Mouse (Mus musculus) cerebellum, adult 11-12 months (tissue): ENCODE data around the gene Epc2.

Experiments
- DNase-seq: peaks from one replicate; pipeline ENCODE4 v3.0.0; 2022

Epc2 gene

DNA sequence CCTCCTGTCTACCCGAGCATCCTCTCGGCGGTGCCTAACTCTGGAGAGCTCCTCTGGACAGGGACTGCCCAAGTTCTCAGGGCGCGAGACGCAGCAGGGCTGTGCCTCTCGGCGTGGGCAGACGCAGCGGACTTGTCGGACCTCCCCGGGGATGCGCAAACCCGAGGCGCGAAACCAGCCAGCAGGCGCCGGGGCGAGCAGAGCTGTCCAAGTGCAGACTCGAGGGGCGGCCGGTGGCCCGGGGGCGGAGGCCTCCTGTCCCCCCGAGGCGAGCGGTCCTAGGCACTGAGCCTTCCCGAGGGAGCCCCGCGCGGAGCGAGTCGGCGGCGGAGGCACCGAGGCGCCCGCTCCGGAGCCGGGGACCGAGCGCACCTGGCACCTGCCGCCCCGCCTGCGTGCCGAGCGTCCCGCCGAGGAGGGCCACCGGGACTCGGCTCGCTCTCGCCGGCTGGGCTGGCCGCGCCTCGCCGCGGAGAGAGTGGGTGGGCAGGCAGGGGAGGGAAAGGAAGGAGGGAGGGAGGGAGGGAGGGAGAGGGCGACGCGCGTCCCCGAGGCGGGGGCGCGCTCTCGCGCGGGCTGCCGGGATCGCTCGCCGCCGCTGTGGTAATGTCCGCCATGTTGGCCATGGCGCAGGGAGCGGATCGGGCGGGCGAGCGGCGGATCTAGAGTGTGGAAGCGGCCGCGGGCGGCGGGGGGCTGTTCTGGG is at the start of gene Epc2:
Gene Epc2 (plus strand): TSS at position 556 of the 706 bp plus-strand sequence.
- peak; percentile 85 for DNase-seq

DNA sequence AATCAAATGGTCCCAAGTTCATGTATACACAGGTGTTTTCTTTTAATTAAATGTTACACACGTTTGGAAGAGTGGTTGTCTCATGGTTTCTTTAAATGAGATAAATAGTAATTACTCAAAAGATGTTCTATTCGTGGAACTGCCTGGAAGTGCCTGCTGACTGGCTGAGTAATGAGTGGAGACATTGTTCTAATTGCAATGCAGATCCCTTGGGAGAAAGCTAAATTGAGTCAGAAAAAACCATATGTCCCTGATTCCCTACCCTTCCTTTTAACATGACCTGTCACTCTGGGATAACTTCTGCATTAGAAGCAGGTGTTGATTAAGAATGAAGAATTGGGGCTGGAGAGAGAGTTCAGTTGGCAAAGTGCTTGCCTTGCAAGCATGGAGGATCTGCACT is 45.3 kb upstream of the Epc2 start:
- no peak for DNase-seq

GRCm38 (mm10) chr2:49411685-49412084 is 39.6 kb upstream of the Epc2 start:
- DNase-seq, result no peak

DNA sequence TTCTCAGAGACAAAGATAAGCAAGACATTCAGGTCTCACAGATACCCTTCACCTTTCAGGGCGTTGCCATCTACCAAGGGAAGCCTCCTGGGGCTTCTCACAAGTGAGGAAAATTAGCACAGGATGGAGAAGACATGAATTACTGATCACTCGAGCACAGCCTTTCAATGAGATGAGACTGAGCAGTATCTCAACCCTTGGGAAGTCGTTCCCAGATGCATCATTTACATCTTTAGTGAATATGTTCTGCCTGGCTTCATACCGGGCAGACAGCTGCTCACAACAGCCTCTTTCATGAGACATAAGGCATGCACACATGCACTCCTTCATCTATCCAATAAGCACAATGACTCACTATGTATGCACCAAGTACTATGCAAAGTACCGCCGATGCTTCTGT is 38.7 kb upstream of the Epc2 start:
- no peak for DNase-seq

DNA sequence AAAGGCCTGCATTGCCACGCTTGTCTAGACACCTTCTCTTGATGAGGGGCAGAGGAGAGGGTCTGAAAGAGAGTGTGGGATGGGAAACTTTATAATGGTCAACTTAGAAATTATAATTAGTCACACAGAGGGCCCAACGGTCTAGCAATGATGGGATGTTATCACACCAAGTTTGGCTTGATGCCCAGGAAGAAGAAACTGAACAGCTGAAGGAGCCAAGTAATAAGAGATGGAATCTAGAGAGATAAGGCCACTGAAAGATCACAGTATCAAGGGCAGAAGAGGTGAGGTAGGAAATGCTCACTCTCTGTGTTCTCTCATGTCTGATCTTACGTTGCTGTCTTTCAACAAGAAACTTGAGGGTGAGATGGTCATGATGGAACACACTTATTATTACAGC is 35.4 kb upstream of the Epc2 start:
- DNase-seq, result no peak

DNA sequence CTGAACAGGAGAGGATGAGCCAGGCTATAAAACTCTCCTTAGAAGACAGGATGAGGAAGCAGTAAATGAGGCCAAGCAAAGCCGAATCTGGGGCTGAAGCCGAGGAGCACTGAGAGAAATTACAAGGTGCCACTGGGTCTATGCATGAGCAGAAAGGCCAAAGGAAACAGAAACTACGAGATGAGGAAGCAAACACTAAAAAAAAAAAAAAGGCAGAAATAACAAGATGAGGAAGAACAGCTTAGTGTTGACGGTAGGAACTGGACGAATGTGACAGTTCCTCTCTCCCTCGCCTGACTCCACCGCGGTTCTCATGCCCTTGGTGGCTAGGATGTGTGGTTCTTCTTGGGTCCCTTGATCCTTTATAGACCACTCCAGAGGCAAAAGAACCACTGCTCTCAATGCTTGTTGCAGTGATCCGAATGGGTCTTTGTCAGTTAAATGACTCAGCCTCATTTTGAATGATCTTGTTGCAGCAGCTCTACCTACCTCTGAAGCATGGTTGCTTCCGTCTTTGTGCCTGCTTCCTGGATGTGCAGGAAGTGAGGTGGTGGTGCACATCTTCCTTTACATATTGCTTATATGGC is 34.2 kb upstream of the Epc2 start:
- no peak for DNase-seq

DNA sequence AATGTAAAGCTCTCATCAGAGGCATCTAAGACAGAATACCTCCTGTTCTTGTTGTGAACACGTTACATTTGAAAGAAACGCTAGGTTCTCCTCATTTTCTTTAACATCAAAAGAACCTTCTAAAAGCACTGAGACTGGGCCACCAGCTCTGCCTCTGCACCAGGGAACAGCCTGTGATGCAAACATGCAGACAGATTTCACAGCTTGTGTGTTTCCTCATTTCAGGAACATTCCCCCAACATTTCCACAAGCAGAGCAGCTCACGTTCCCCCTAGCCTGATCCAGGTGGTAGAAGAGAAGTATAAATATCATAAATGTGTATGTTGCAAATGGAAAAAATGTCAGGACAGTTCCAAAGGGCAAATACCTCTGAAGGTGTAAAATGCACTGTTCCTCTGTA is 30.9 kb upstream of the Epc2 start:
- no peak for DNase-seq

DNA sequence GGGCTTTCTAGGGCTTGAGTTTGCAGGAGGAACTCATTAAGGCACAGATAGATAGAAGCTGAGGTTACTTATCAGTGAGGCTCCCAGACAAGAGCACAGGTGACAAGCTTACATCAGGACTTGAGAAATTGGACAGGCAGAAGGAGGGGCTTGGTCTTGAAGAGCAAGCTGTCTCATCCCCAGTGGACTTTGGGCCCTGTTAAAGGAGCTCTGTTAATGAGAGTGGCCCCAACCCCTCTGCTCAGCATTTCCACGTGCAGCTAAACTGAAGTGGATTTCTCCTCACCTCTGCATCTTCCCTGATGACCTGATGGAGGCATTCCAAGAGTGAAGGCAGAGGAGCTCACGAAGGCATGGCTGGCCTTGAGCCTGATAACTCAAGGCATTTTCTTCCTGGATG is 27.4 kb upstream of the Epc2 start:
- DNase-seq, result no peak

GRCm38 (mm10) chr2:49424788-49425187 is 26.5 kb upstream of the Epc2 start:
- no peak for DNase-seq

- DNase-seq, result no peak
Measured at GRCm38 (mm10) chr2:49426175-49426574, 25.1 kb upstream of the Epc2 start.

DNA sequence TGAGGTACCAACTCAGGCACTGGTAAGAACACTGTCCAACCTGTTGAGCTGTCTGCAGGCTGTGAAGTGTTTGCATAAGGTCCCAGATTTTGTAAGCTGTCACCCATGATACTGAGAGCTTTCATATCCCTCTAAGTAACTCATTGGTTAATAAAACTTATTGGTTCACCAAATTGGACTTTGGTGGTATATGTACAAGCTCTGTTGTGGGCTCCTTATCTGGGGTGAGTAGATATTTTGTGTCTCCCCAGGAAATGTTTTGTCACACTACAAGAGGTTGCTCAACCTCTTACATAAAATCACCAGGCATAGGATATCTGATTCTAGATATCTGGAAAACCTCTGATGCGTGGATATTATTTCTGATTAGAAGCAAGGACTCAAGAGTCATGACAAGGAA is 20.3 kb upstream of the Epc2 start:
- no peak for DNase-seq

GRCm38 (mm10) chr2:49433211-49433610 is 18.1 kb upstream of the Epc2 start:
- no peak for DNase-seq

DNA sequence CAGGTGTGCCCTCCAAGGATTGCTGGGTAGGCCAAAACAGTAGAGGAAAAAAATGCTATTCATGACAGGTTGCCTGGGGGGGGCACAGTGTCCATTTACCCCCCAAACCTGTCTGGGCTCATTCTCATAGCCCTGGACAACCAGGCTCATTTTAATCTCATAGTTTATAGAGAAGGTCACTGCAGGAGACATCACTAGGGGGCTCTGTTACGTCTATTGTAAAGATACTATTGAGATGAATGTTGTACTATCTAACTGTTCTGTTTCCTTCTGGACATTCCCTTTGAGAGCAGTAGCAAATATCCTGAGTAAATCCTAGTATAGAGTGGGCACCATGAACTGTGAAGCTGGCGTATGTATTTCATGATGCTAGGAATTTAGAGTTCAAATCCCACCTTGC is 5.0 kb upstream of the Epc2 start:
- no peak for DNase-seq

- DNase-seq, result peak; percentile 54
Measured at GRCm38 (mm10) chr2:49447586-49448475, 3.5 kb upstream of the Epc2 start.

DNA sequence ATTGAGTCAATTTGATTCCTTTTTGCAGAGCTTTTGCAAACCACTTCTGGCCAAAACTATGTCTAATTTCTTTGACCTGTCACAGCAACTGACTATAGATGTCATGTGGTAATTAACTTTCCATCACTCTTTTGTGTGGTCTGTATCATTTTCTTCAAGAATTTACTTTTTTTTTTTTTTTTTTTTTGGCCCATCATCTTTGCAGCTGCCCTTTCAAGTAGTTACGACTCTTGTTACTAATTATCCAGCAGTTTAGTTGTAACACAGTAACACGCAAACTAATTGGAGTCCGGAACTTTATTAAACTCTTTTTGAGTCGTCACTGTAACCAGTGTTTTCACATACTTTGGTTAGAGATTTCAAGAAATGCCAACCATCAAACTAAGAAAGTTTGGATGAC is 819 bp upstream of the Epc2 start:
- DNase-seq, result no peak

GRCm38 (mm10) chr2:49451637-49452211 is 438 bp downstream of the Epc2 start:
- peak; percentile 93 for DNase-seq

- peak; percentile 71 for DNase-seq
Measured at GRCm38 (mm10) chr2:49452451-49453081, 1.3 kb downstream of the Epc2 start.

DNA sequence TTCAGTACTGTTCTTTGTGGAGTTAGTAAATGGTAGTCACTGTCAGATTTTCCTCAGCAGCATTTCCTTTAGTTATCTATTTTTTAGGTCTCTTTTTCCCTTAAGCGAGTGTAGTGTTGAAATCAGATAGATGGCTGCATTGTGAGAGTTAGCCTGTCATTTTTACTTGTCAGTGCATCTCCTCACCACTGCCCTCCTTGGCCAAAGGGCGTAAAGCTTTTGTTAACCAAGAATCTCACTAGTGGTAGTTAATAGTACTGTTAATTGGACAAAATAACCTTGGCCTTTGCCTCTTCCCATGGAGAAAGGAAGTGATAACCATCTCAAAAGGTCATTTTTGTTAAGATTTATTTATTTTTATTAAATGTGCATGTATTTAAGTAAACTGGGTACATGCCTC is 6.5 kb downstream of the Epc2 start:
- no peak for DNase-seq

GRCm38 (mm10) chr2:49465672-49466222 is 14.5 kb downstream of the Epc2 start:
- DNase-seq, result no peak

DNA sequence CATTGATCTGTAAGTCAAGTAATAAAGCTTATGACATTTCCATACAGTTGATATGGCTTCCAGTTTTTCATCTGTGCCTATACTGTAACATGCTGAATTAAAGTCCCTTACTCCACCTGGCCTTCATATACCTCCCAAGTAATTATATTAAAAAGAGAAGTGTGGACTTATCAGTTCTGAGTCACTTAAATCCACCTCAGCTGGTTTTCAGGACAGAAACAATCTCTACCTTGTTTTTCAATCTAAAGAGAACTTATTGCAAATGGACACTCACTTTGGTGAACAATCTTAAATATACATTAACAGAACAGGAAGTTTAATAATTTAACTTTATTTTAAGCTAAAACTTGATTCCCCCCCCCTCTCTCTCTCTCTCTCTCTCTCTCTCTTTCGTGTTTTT is 15.8 kb downstream of the Epc2 start:
- no peak for DNase-seq

GRCm38 (mm10) chr2:49471188-49471587 is 19.9 kb downstream of the Epc2 start:
- no peak for DNase-seq

- no peak for DNase-seq
Measured at GRCm38 (mm10) chr2:49471641-49472355, 20.5 kb downstream of the Epc2 start.
